Mouse (Mus musculus) gastrocnemius, postnatal 36 days (tissue): ENCODE measurements around the gene Arl6ip1. TPM values are rescaled to one million over a fixed set of nuclear protein-coding genes. Genes with fewer than 3 reads are reported as not detected.
A peak's percentile ranks its signal among the peaks of the same experiment; 100 is the strongest.
"Not testable (repeated sequence)": the region's sequence is repeated elsewhere in the genome, so short reads cannot be mapped to it uniquely, and the experiment has no call there.

Experiments
- DNase-seq, 2 experiments: peaks; one replicate each; pipeline ENCODE4 v3.0.0; 2022
- intact Hi-C: fragments of 180-260 bp; cut with DNase I; formaldehyde crosslinking; loops from one replicate; pipeline ENCODE4 v1.15.1; 2025
- long read RNA-seq, 2 experiments: library from polyadenylated mRNA; stranded (forward); transcript quantifications; one replicate each; pipeline ENCODE4 v2.0.0; 2021
- total RNA-seq, 2 experiments: library from RNA; stranded (reverse); gene quantifications; 2 replicates each; pipeline ENCODE4 v1.2.3; 2021

Gene Arl6ip1
- 1 to 10 TPM; 8.5 TPM for total RNA-seq
- long read RNA-seq, experiment 1, transcript Arl6ip1-201 (6 exons, 2,171 nt), result major isoform, 14 of 15 reads
- long read RNA-seq, experiment 1, partial matches to known transcripts, result 0 of 15 reads
- long read RNA-seq, experiment 1, other reads (novel, unspliced or antisense), result 1 of 15 reads
- long read RNA-seq, experiment 2, transcript Arl6ip1-201 (6 exons, 2,171 nt), result major isoform, 17 of 17 reads
- long read RNA-seq, experiment 2, partial matches to known transcripts, result 0 of 17 reads
- long read RNA-seq, experiment 2, other reads (novel, unspliced or antisense), result 0 of 17 reads

DNA sequence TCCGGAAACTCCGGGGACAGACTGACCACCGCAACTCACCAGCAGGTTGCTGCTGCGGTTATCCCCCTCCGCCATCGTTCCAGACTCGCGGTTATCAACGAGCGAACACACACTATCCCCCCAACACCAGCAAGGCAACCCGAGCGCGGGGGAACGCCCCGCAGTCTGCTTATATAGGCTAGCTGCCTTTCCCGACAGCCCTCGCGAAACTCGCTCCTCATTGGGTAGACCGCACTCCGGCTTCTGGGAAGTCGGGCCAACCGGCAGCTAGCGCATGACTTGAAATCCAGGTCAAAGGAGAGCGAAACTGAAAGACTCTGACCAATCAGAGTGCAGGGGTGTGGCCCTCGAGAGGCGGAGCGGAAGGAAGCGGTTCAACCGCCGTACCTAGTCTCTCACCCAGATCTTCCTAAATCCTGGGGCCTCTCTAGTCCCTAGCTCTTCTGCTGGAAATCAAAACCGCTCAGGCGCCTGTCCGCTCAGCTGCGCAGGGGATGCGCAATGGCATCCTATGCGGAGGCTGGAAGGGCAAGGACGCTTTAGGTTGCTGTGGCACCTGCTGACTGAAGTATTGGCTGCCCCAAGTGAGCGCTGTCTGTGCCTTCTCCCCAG lies at the start of gene Arl6ip1:
Arl6ip1 (minus strand) TSS at position 233 of the 612 bp plus-strand sequence.
- DNase-seq, result peak; percentile 89 to 95
- intact Hi-C loops, result no loop called here

DNA sequence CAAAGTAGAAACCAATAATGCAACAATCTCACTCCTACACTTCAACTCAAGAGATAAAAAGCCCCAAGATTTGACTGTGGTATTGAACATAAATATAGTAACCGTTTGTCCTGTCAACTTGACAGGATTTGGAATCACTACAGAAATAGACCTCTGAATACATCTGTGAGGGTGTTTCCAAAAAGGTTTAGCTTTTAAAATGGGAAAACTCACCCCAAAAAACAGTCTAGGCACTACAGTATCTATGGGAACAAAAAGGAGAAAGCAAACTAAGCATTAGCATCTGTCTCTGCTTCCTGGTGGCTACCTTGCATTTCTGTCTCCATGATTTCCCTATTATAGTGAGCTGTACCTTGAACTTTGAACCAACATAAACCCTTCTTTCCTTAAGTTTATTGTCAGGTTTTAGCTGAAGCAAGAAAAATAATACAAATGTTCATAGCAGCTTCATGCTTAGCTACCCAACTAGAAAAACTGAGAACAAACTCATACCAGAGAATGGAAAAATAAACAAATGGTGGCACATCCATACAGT lies 46.4 kb upstream of the Arl6ip1 start:
- intact Hi-C loops, result no loop called here
- no peak for DNase-seq

DNA sequence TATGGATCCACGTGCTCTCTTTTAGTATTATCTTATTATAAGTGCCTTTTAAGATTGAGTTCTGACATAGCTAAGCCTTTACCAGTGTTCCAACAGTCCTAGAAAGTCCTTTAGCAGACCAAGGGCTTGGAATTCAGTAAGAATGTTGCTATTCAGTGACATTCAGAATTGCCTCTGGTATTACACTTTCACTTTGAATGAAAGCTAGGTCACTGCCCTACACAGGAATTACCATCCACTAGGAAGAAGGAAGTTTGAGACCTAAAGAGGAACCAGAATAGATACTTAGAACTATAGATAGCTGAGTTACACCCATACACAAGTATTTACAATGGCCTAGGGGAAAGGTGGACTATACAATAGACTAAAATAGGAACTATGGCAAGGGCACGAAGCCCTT lies 40.7 kb upstream of the Arl6ip1 start:
- DNase-seq, intact Hi-C loops: not testable (repeated sequence)

DNA sequence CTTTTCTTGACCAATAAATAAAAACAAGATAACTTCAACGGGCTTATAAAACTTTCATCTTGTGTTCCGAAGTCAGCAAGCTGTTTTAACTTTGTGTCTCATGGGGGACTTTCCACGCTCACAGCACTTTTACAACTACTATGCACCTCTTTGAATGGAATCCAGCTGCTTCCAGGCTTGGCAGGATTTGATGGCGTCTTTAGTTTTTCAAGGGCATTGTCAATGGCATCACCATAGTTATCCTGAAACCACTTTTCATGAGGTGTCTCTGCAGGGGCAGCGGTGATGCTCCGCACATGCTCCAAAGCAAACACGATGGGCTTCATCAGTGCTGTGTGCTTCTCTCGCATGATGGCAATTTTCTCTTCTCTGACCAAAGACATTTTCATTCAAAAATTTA lies 33.5 kb upstream of the Arl6ip1 start:
- intact Hi-C loops, result no loop called here
- no peak for DNase-seq

DNA sequence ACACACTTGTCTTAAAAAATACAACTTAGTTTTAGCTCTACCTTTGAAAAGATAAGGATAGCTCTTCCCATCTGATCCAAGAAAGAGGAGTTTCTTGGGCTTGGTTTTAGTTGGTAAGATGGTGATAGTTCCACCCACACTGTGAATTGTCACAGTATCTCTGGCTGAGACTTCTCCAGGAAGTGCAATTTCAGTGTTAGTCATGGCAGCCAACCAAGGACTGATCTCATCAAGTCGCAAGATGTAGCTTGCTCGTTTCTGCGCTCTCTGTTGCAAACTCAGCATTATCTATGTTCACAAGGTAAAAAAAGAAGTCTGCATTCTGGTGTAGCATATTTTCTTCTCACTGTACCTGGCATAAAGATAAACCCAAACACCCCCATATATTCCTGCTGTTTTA lies 30.7 kb upstream of the Arl6ip1 start:
- DNase-seq, result no peak
- intact Hi-C loops, result no loop called here

DNA sequence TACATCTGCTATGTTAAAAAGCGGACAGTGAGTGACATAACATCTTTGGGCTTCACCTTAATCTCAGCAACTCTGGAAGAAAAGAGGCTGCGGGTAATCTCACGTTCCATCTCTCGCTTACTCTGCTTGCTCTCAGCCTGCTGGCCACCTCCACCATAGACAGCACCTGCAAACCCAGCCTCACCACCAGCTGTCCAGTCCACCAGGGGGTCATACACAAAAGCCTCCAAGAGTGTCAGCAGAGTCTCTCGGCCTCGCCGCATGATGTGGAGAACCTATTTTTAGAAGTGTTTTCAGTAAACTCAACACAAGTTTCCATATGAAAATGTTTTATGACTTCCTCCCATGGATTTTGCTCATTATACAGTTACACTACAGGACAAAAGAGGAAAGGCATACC lies 27.0 kb upstream of the Arl6ip1 start:
- no peak for DNase-seq
- intact Hi-C loops, result no loop called here

DNA sequence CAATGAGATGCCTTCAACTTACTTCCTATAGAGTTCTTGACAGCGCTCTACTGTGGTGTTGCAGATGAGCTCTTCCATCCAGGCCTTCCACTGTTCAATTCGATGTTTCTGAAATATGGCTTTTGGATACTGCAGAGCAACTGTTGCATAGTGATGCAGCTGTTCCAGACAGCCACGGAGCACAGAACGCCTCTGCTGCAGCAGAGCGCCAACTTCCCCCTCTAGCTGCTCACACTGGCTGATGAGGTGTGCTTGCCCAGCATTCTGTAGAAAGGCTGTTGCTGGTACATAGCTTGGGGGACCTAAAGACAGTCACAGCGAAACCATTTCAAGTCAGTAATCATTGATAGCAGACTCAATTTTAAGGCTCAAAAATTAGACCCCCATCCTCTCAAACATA lies 24.7 kb upstream of the Arl6ip1 start:
- intact Hi-C loops, result loop anchor here (5.0 kb wide), 1 partner anchor 38 kb away; no protein-coding TSS in a partner anchor
- DNase-seq, result no peak

DNA sequence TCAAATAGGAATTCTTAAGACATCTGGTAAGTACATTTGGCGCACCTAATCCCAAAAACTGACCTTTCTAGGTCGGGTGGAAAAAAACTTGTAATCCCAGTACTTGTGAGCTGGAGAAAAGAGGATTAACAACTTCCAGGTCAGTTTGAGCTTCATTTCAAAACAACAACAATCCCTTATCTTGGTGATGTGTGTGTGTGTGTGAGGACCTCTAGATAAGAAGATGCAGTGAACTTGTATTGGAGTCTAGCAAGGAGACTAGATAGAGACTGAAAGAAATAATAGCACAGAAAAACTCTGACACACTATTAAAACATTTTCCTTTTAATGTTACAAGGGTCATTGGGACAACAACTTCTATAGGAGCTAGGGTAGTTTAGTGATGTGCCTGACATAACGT lies 14.1 kb upstream of the Arl6ip1 start:
- intact Hi-C loops, result no loop called here
- no peak for DNase-seq

DNA sequence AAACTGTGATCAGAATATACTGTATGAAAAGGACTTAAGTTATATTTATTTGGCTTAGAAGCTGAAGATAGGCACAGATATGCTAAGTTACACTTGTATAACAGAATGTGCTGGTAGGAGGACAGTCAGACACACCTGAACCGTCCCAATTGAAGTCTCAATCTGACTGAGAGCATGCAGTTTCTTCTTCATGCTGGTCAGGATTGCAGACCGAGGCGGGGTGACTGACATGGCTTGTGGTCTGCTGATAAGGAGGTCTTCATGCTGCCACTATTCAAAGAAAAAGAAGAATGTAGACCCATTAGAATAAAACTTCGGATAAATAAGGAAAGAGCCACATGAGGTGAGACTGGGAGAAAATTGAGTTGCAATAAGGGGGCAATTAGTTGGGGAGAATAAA lies 13.7 kb upstream of the Arl6ip1 start:
- DNase-seq, result no peak
- intact Hi-C loops, result no loop called here

DNA sequence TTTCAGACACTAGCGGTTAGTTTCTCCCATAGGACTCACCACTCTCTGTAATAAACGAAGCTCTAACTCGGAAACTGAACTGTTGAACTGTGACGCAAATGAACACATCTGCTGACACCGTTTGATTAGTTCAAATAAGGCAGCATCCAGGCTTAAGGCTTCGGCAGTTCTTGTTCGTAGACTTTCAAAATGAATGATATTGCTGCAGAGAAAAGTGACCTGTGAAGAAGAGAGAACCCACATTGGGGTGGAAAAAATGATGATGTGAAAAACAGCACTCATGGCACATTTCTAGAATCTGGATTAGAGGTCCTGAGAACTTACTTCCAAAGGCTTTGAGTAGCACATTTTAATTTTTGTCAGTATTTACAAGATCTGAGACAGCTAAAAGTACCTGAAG lies 11.8 kb upstream of the Arl6ip1 start:
- no peak for DNase-seq
- intact Hi-C loops, result no loop called here

DNA sequence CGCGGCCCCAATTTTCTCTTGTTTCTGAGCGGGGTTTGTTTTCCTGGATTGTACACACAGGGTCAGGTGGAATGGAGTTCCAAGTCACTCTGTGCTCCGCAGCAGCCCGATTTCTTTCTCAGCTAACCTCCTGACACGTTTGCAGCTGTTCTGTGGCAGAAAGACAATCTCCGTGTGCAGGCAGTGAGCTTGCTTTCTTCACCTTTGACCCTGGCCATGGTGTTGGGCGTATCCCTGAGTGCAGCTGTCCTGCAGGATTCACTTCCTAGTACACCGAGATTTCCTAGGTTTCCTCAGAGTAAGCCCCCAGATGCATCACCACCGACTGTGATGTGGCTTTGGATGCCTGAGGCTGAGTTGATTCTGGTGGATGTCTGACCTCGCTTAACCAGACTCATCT lies 5.7 kb upstream of the Arl6ip1 start:
- intact Hi-C loops, result no loop called here
- DNase-seq, result no peak

DNA sequence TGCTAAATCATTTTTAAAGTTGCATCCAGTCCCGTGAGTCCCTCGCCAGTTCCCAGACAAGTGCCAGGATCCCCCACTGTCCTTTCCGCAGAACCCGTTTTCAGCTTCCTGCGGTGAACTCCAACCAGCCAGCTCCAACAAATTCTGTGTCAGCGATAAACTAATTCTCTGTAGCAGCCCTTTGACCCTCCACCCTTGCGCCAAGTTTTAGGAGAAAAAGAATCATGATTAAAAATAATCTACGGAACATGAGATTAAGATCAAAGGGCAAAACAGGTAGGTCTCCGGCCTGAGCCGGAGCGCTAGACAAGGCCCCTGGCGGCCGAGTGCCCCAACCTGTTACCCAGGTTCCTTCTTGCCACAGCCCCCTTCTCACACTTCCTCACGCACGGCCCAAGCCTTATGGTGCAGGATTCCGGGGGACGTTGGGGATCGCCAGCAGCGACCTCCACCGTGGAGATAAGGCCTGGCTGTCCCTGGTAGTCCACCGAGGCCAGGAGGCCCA lies 485 bp downstream of the Arl6ip1 start:
- DNase-seq, result no peak

DNA sequence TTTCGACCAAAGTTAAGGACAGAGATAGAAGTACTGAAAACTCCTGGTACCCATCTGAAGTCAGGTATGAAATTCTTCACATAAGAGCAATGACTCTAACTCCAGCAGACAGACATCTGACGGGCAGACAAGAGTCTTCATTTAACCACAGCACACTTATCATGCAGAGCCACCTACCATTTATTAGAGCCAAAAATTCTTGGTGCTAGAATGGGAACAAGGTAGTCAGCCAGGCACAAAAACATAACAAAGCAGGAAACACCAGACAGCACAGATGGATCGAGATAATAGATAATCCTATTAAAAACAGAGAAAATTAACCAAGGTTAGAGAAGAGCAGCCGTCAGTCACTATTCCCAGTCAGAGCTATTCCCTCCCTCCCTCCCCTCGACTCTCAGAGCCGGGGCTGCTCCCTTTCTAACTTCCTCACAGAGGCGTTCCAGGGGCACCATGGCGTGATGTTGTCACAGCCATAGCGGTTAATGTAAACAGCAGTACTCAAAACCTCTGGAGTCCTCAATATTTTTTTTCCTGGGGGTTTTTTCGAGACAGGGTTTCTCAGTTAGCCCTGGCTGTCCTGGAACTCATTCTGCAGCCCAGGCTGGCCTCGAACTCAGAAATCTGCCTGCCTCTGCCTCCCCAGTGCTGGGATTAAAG lies 3.1 kb downstream of the Arl6ip1 start:
- no peak for DNase-seq
- intact Hi-C loops, result no loop called here

More for the DNA sequence above, 485 bp downstream of the Arl6ip1 start:
- intact Hi-C loops, result no loop called here

DNA sequence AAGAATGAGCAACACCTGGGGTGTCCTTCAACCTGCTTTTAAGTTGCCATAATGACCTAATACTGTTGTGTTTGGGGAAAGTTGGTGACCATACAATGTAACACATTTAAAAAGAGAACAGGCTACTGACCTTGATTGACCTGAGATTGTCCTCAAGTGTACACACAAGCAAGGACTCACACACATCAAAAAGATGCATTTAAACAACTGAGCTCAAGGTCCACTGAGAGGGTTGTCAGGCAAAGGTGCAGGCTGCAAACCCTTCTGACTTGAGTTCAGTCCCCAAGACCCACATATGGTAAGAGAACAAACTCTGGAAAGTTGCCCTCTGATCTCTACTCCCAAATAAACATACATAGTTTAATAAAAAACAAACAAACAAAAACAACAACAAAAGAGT lies 3.7 kb downstream of the Arl6ip1 start:
- no peak for DNase-seq
- intact Hi-C loops, result no loop called here

DNA sequence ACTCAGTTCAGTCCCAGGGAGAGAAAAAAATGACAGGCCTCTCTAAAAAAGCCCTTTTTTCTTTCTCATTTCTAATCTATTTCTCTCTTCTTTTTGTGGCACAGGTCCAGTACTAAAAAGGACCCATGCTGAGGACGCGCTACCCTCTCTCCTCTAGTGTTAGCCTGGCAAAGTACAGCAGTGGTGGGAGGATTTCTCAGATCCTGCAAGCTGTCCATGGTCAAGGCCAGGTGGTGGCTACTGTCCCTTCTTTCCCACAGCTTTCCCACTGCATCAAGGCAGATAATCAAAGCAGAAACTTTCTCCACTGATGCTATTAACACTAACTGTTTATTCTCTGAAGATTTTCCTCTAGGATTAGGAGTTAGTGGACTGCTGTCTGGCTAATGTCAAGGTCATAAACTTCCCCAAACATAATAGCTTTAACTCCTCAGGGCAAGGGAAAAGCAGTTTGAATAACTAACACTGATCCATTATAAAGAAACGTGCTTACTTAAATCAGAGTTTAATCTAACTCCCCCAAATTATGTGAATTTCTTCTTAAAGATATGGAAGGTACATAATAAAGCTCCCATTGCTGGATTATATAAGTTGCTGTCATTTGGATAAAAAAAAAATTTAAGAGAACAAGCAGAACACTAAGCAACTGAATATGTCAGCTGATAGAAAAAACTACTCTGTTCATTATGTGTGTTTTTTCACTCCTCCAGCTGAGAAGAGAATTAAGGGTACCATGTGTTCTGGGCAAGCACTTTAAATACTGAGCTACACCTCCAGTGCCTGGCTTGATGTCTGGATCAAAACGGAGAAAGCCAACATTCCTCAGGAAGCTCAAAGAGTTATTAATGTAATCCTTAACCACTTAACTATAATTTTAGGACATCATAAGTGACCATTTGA lies 5.7 kb downstream of the Arl6ip1 start:
- DNase-seq, result no peak
- intact Hi-C loops, result no loop called here

DNA sequence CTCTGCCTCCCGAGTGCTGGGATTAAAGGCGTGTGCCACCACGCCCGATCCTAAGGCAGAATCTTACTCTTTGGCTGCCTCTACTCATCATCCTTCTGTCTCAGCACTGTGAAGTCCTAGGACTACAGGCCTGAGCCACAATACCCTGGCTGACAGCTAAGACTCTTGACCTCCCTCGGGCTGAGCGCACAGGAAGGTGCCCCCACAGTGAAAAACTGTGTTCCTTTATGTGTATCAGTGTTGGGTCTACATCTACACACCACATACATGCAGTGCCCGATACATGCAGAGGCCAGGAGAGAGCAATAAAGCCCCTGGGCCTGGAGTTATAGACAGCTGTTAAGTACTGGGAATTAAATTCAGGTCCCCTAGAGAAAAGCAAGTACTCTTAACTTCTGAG lies 7.2 kb downstream of the Arl6ip1 start:
- intact Hi-C loops, result no loop called here
- DNase-seq, result no peak

DNA sequence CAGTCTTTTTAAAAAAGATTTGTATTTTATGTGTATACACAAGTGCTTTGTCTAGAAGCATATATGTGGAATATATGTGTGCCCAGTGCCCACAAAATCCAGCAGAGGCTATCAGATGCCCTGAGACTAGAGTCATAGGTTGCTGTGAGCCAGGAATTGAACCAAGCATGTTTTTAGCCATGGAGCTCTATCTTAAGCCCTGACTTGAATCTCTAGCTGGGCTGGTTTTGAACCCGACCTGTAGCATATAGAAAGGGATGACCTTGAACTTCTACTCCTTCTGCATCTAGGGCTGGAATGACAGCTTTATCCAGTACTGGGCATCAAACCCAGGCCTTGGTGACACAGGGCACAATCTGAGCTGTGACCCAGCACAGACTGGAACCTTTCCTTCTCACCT lies 8.8 kb downstream of the Arl6ip1 start:
- intact Hi-C loops, result no loop called here
- DNase-seq, result no peak

DNA sequence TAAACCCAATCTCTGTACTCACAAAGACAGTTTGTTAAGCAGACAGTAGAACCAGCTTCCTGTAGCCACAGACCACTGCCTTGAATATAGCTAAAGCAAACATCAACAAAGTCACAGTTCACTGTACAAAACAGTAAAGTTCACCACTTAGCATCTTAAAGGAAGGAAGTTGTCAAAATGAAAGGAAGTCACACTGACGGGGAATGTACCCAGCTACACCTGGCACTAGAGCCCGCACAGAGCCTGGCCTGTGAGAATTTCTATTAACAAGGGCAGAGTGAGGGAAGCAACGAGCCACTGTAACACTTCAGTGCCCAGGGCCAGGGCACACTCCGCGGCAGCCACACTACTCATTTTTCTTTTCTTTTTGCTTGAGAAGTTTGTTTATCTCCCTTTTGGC lies 9.5 kb downstream of the Arl6ip1 start:
- intact Hi-C loops, result loop anchor here (10.0 kb wide), 1 partner anchor 715 kb away; no protein-coding TSS in a partner anchor
- no peak for DNase-seq

DNA sequence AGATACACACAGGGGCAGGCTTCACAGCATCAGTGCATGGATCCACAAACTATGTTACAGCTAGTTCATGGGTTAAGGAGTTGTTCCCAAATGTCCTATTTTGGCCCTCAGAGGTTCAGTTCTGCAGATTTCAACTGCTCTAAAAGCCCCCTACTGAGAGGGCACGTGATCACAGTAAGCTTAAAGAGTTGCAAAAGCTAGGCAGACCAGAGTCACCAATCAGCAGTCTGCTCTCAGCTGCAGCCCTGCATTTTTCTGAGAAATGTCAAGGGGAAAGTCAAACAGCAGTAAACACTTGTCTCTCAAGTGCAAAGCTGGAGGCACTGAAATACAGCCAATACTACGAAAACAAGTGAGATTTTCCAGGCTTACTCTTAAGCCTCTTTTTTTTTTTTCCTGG lies 10.3 kb downstream of the Arl6ip1 start:
- intact Hi-C loops, result loop anchor here (10.0 kb wide), 1 partner anchor 714 kb away; no protein-coding TSS in a partner anchor
- no peak for DNase-seq

DNA sequence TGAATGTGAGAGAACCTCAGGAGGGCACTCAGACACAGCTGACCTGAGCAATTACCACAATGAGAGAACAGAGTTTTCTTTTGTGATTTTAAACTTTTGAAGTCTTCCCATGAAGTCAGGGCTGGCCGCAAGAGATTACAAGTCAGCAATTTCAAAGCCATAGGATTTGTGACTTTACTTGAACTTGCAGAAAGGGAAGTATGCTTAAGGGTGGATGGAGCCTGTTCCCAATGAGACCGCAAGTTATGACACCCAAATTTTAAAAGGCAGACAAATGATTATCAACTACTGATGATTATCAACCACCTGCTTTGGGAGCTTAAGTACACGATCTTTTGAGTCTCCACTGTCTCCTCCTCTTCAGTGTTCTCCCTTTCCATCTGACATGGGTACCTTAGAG lies 11.0 kb downstream of the Arl6ip1 start:
- intact Hi-C loops, result loop anchor here (10.0 kb wide), 1 partner anchor 714 kb away; no protein-coding TSS in a partner anchor
- no peak for DNase-seq
